Mouse (Mus musculus) monocyte, adult 5-6 weeks (primary cell): Measurements from ENCODE around the gene Tradd. TPM values are rescaled to one million over a fixed set of nuclear protein-coding genes. Genes with fewer than 3 reads are reported as not detected.

Experiments
- ATAC-seq: fragments of 153-309, 156-312 bp; replicated peaks from 2 replicates; pipeline ENCODE4 v1.8.0; 2017; ENCODE audit warnings: mild to moderate bottlenecking; ENCODE audit not compliant: low TSS enrichment, insufficient number of reproducible peaks, severe bottlenecking, poor library complexity, low FRiP score
- total RNA-seq: library from RNA; stranded (forward); fragments of 200-1000, 200-491, 200-594 nt; gene quantifications from 3 replicates; pipeline ENCODE4 v1.2.3, GENCODE M21; 2017

The Tradd gene
- total RNA-seq, 1 experiment from 2014 or later: 23.3 TPM

GRCm38 (mm10) chr8:105217926-105218522 lies 46.4 kb downstream of the Tradd start:
- peak; percentile 68 for ATAC-seq

DNA sequence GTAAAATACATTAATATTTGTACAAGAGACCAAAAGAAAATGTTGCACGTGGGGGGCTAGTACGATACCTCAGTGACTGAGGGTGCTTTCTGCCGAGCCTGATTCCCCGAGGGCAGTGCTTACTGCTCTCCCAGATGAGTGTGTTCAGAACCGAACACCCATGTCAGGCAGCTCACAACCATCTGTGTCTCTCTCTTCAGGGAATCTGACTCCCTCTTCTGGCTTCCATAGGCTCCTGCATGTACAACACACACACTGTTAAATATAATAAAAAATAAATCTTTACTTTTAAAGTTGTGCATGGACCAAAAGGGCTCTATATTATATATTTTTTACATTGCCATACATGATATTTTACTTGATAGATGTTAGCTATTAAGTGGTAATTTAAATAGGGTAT lies 50.3 kb downstream of the Tradd start:
- no peak for ATAC-seq

DNA sequence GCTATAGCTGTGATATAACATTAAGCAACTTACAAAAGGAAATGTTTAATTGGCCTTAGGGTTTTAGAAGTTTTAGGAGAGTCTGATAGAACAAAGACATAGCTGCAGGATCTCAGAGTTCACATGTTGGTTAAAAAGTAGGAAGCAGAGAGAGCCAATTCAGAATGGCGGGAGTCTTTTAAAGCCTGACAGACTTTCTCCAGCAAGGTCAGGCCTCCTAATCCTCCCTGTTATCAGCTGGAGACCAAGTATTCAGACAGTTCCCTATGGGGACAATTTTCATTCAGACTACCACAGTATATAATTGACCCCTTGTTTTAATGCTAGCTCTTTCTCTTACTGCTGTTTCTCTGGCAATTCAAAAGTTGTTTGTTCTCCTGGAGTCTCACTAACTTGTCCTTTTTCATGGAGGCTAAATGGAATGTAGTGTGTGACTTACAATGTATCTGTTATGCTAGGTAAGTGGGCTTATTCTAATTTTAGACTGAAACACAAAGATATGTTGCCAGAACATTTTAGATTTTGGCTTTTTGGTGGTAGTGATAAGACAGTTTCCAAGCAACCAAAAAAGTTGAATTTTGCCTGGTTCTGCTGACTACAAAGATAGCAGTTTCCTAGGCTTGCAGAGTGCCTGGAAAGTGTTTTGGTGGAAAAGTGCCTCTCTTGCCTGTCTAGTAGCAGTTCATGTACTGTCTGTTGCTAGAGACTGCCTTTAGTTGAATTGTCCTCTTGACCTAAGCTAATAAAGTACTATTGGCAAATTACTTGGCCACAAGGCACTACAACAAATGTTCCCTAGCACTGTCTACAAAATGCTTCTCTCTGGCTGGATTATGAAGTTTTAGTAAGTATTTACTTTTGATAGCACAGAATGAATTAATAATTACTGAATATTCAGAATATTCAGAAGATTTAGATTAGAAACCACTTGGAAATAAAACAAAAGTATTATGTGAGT lies 55.0 kb downstream of the Tradd start:
- no peak for ATAC-seq

Other genes with a start within 250 kb of the Tradd start
- not detected in 3 replicates for gene Ces3a, start 216.0 kb downstream of the Tradd start, total RNA-seq
- gene Ces3b, start 180.9 kb downstream of the Tradd start, total RNA-seq: not detected in 3 replicates
- gene Ces4a, start 132.8 kb downstream of the Tradd start, total RNA-seq: not detected in 3 replicates
- gene Cbfb, start 93.9 kb downstream of the Tradd start, total RNA-seq: 167 to 180 TPM (median 174 TPM) in 3 replicates
- 28.8 to 39.0 TPM (median 32.3 TPM) in 3 replicates for gene D230025D16Rik, start 39.5 kb downstream of the Tradd start, total RNA-seq
- 0.29 TPM in 1 of 3 replicates, not detected in the others for gene B3gnt9, start 9.5 kb downstream of the Tradd start, total RNA-seq
- gene Fbxl8, start within 50 bp of the Tradd start, total RNA-seq: 3.6 to 5.0 TPM in 2 of 3 replicates, not detected in the other
- gene Hsf4, start 5.2 kb upstream of the Tradd start, total RNA-seq: 0.96 to 2.5 TPM in 2 of 3 replicates, not detected in the other
- not detected in 3 replicates for gene Nol3, start 11.5 kb upstream of the Tradd start, total RNA-seq
- 0.64 to 1.3 TPM in 2 of 3 replicates, not detected in the other for gene 4931428F04Rik, start 25.3 kb upstream of the Tradd start, total RNA-seq
- gene Exoc3l, start 31.5 kb upstream of the Tradd start, total RNA-seq: 0.43 to 0.49 TPM in 2 of 3 replicates, not detected in the other
- 19.7 to 52.7 TPM (median 21.0 TPM) in 3 replicates for gene E2f4, start 33.1 kb upstream of the Tradd start, total RNA-seq
- gene Elmo3, start 41.0 kb upstream of the Tradd start, total RNA-seq: 0.21 to 2.5 TPM (median 1.3 TPM) in 3 replicates
- gene Lrrc29, start 61.7 kb upstream of the Tradd start, total RNA-seq: 1.3 to 2.8 TPM (median 1.7 TPM) in 3 replicates
- 36.6 to 48.0 TPM (median 42.8 TPM) in 3 replicates for gene Tmem208, start 61.7 kb upstream of the Tradd start, total RNA-seq
- gene Fhod1, start 83.3 kb upstream of the Tradd start, total RNA-seq: 6.5 to 14.7 TPM (median 8.4 TPM) in 3 replicates
- 0.10 TPM in 1 of 3 replicates, not detected in the others for gene Slc9a5, start 84.2 kb upstream of the Tradd start, total RNA-seq
- 0.49 TPM in 1 of 3 replicates, not detected in the others for gene Plekhg4, start 108.7 kb upstream of the Tradd start, total RNA-seq
- gene Kctd19, start 148.9 kb upstream of the Tradd start, total RNA-seq: 0.32 TPM in 1 of 3 replicates, not detected in the others
- gene Lrrc36, start 149.0 kb upstream of the Tradd start, total RNA-seq: not detected in 3 replicates
- 164 to 258 TPM (median 248 TPM) in 3 replicates for gene Tppp3, start 206.9 kb upstream of the Tradd start, total RNA-seq
- gene Zdhhc1, start 232.3 kb upstream of the Tradd start, total RNA-seq: 0.43 to 0.49 TPM (median 0.48 TPM) in 3 replicates